Mouse (Mus musculus) limb, embryonic 11.5 days (tissue): ENCODE measurements around the gene Ncmap. TPM values are rescaled to one million over a fixed set of nuclear protein-coding genes. Genes with fewer than 3 reads are reported as not detected.
A peak's percentile ranks its signal among the peaks of the same experiment; 100 is the strongest.

Experiments
- ATAC-seq: fragments of 200-750 bp; cut with Nextera tagmentation; 2 replicates; pipeline ENCODE4 v1.8.0; 2017; ENCODE audit warnings: low read depth; ENCODE audit not compliant: insufficient number of reproducible peaks, low FRiP score, low TSS enrichment
- DNase-seq: peaks from one replicate; pipeline ENCODE4 v3.0.0-alpha.2; 2015; ENCODE audit warnings: low spot score
- H3K27ac ChIP-seq: fragments of 300-500 bp; sonication (generic); replicated peaks from 2 replicates; pipeline ENCODE4 v1.5.1; 2014; ENCODE audit warnings: low read depth, mild to moderate bottlenecking, low read length
- H3K27me3 ChIP-seq: fragments of 300-500 bp; sonication (generic); 2 replicates; pipeline ENCODE4 v1.6.1; 2014; ENCODE audit warnings: mild to moderate bottlenecking, low read length, mixed read lengths; ENCODE audit not compliant: control insufficient read depth, insufficient read depth
- H3K36me3 ChIP-seq: fragments of 300-500 bp; sonication (generic); 2 replicates; pipeline ENCODE4 v1.6.1; 2014; ENCODE audit warnings: mild to moderate bottlenecking, low read length, moderate library complexity, mixed read lengths; ENCODE audit not compliant: control insufficient read depth, insufficient read depth
- H3K4me1 ChIP-seq: fragments of 300-500 bp; sonication (generic); 2 replicates; pipeline ENCODE4 v1.6.1; 2014; ENCODE audit warnings: low read length, mixed read lengths; ENCODE audit not compliant: control insufficient read depth, insufficient read depth
- H3K4me2 ChIP-seq: fragments of 300-500 bp; sonication (generic); 2 replicates; pipeline ENCODE4 v1.6.1; 2014; ENCODE audit warnings: low read depth, mild to moderate bottlenecking, moderate library complexity; ENCODE audit not compliant: severe bottlenecking
- H3K4me3 ChIP-seq: fragments of 300-500 bp; sonication (generic); 2 replicates; pipeline ENCODE4 v1.5.1; 2014; ENCODE audit warnings: low read depth, low read length
- H3K9ac ChIP-seq: fragments of 300-500 bp; sonication (generic); 2 replicates; pipeline ENCODE4 v1.6.1; 2014; ENCODE audit warnings: mild to moderate bottlenecking, low read length
- H3K9me3 ChIP-seq: fragments of 300-500 bp; sonication (generic); 2 replicates; pipeline ENCODE4 v1.6.1; 2016; ENCODE audit warnings: low read length; ENCODE audit not compliant: control insufficient read depth
- WGBS: fragments of 180-500 bp; shearing (Covaris S2); extraction: QIAGEN DNeasy Blood & Tissue Kit; methylation state at CpG from one replicate; pipeline ENCODE4 v1.1.7; 2014; 5-methylcytosine and 5-hydroxymethylcytosine counted together
- microRNA counts: library from miRNA; unstranded; fragments of <30 nt; microRNA quantifications from one replicate; lab custom pipeline; 2016
- microRNA-seq: library from miRNA; unstranded; fragments of <30 nt; microRNA quantifications from one replicate; pipeline ENCODE4, GENCODE M21; 2016
- polyA plus RNA-seq: library from polyadenylated mRNA; unstranded; fragments of >200 nt; fragmentation: Nextera tagmentation; extraction: Ambion mirVana; gene quantifications from 2 replicates; pipeline ENCODE4 v1.2.1, GENCODE M21; 2014

Gene Ncmap
- polyA plus RNA-seq, 1 experiment from 2014 or later: 0.64 TPM

DNA sequence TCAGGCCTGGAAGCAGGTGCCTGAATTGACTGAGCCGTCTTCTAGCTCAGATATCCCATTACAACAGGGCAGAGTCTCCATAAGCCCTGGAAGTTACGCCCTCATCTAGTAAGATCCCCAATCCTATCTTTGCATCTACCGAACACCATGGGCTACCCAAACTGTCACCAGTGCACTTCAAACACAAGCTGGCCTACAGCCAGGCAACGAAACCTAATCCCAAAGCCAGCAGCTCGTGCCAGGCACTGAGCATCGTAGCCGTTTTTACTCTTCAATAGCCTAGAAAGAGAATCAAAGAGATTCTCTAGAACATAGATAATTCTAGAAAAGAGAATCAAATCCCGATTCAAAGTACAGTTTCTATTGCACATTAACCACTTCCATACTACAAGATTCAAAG, 75.0 kb downstream of the Ncmap start:
- peaks cover 44% of the 10 kb centered on the region for H3K36me3 ChIP-seq
- H3K4me2 ChIP-seq: no peak overlapping the region
- no peak overlapping the region for H3K4me3 ChIP-seq
- DNase-seq (no peak), ATAC-seq (no peak)
- H3K27me3 ChIP-seq: no peaks in the 10 kb centered on the region
- H3K27ac ChIP-seq: no peak overlapping the region
- H3K9me3 ChIP-seq: no peaks in the 10 kb centered on the region
- 93% methylated on average over 8 of the region's 8 CpGs for WGBS
- H3K4me1 ChIP-seq: no peaks in the 10 kb centered on the region
- no peak overlapping the region for H3K9ac ChIP-seq

MicroRNA genes within 50 kb of the gene (microRNA counts, 519-probe panel; counts per million panel counts)
- microRNA mmu-miR-700 (lab: Ali Mortazavi, UCI): not detected

Small RNAs within 50 kb of the gene (microRNA-seq; reads per million reads assigned to microRNA genes)
- 158 reads per million, percentile 55 among the genes with 10 or more reads in this experiment for gene Mir700

Other genes with a start within 250 kb of the Ncmap start
- 141 and 161 TPM in 2 replicates for gene Clic4, start 125.4 kb downstream of the Ncmap start, polyA plus RNA-seq
- gene Srrm1, start 44.9 kb downstream of the Ncmap start, polyA plus RNA-seq: 243 and 254 TPM in 2 replicates
- gene Rcan3, start 35.6 kb upstream of the Ncmap start, polyA plus RNA-seq: 7.1 and 9.6 TPM in 2 replicates
- 0.13 TPM in 1 of 2 replicates, not detected in the other for gene Stpg1, start 96.6 kb upstream of the Ncmap start, polyA plus RNA-seq
- gene Nipal3, start 96.8 kb upstream of the Ncmap start, polyA plus RNA-seq: 2.1 and 2.6 TPM in 2 replicates
- gene Grhl3, start 175.4 kb upstream of the Ncmap start, polyA plus RNA-seq: 8.3 and 11.0 TPM in 2 replicates